Mouse (Mus musculus) monocyte, adult 2 months (primary cell): ENCODE data around the gene Foxi1.
A peak's percentile ranks its signal among the peaks of the same experiment; 100 is the strongest.
"Not testable (repeated sequence)": the region's sequence is repeated elsewhere in the genome, so short reads cannot be mapped to it uniquely, and the experiment has no call there.

Experiments
- DNase-seq, 2 experiments: peaks; one replicate each; pipeline ENCODE4 v3.0.0; 2022; ENCODE audit warnings: low spot score in 2 of 2, low read depth in 1 of 2

Gene Foxi1

GRCm38 (mm10) chr11:34207989-34208388 lies at the start of gene Foxi1:
Gene Foxi1, minus strand, starts transcription at chr11:34208089.
- DNase-seq = no peak

- no peak for DNase-seq
These were observed 35.1 kb upstream of the Foxi1 start for GRCm38 (mm10) chr11:34242979-34243378.

GRCm38 (mm10) chr11:34240252-34240651 lies 32.4 kb upstream of the Foxi1 start:
- no peak for DNase-seq

GRCm38 (mm10) chr11:34239691-34240090 lies 31.8 kb upstream of the Foxi1 start:
- DNase-seq = no peak

- DNase-seq = no peak
These were observed 29.0 kb upstream of the Foxi1 start for GRCm38 (mm10) chr11:34236885-34237284.

GRCm38 (mm10) chr11:34236091-34236759 lies 28.3 kb upstream of the Foxi1 start:
- DNase-seq = no peak

DNA sequence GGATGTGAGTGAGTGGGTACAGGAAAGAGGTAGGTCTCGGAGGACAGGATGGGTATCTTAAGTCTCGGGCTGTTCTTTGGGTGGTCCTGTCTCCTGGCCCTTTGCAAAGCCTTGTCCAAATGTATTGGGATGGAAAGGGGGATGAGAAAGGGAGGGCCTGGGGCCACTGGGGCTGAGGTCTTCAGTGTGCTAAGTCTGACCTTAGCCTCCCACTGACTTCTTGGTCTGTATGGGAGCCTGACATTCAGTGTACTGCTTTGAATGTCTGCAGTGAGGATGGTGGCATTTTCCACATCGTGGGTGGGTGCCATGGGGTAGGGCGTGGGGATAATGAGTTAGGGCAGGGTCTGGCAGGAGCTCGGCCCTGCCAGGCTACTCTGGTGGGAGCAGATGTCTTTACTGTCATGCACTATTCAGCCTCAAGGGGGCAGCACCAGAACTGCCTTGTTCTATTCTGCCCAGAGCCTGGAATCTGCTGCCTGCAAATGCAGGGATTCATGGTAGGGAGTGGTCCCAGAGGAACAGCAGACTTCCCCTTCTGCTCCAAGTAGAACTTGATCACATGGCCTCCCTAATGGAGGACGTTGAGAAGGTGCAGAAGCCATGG lies 21.0 kb upstream of the Foxi1 start:
- no peak for DNase-seq

DNA sequence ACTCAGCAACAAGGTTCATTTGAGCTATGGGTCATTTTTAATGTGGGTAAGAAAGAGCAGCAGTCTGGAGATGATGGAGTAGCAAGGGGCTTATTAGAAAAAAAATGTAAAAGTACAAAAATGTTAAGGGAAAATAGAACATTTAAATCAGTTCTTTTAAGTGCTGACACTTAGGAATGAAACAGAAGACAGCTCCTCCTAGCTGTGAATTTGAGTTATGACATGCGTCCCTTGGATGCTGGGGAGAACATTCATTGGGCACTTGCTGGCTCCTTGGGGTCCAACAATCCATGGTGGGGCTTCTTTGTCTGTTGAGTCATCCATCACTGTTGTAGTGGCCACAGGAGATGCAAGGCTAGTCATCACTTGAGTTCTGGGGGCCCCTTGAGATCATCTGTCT lies 19.3 kb upstream of the Foxi1 start:
- DNase-seq = no peak

DNA sequence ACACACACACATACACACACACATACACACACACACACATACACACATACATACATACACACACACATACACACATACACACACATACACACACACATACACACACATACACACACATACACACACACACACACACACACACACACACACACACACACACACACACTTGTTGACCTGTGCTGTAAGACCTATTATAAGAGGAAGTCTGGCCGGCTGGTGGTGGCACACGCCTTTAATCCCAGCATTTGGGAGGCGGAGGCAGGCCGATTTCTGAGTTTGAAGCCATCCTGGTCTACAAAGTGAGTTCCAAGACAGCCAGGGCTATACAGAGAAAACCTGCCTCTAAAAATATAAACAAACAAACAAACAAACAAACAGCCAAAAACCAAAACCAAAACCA lies 12.7 kb upstream of the Foxi1 start:
- not testable (repeated sequence) for DNase-seq

DNA sequence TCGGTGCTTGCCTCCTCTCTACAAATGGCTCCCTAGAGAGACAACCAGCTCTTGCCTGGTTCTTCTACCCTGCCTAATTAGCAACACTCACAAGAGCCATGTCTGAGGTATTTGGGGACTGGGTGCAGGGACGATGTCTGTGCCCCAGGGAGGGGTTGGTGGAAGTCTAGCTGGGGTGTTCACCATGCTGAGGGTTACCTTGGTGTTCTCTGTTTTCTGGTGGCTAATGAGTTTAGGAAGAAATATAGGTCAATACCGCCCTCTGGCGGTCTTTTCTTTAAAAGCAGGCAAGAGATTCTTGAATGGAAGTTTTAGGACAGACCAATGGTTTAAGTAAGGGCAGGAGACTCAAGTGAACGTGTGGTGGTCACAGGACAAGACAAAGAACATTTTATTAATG lies 5.0 kb upstream of the Foxi1 start:
- peak in 1 of 2 experiments; percentile 41 for DNase-seq

DNA sequence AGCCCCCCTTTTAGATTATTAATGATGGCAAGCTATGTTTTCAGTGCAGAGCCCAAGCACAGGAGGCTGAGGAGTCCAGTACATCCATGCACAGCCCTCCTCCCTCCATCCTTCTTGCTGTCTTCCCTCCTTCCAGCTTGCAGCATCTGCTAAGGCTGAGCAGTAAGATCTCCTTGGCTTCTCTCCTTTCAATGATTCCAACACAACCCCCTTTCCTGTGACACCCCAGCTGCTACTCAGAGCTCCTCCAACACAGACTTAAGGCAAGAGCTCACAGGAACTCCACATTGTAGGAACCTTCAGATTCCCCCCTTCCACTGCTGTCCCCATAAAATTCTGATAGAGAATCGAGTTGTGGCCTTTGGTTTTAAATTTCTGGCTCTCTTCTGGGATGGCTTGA lies 5.1 kb downstream of the Foxi1 start:
- DNase-seq = no peak

DNA sequence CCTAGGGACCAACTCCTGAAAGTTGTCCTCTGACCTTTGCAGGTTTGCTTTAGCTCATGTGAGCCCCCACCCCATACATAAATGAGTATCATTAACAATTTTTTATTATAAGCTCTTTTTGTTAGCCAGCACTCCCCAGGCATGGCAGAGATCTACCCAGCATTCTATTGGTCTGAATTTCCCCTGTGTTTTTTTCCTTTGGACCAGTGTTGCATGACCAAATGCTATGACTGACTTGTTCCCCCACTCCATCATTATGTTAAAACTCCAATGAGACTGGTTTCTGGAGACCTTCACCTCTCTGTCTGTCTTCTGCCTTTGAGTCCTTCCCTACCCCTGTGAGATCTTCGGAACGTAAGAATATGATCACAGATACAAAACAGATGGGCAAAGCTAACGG lies 12.7 kb downstream of the Foxi1 start:
- DNase-seq = no peak

DNA sequence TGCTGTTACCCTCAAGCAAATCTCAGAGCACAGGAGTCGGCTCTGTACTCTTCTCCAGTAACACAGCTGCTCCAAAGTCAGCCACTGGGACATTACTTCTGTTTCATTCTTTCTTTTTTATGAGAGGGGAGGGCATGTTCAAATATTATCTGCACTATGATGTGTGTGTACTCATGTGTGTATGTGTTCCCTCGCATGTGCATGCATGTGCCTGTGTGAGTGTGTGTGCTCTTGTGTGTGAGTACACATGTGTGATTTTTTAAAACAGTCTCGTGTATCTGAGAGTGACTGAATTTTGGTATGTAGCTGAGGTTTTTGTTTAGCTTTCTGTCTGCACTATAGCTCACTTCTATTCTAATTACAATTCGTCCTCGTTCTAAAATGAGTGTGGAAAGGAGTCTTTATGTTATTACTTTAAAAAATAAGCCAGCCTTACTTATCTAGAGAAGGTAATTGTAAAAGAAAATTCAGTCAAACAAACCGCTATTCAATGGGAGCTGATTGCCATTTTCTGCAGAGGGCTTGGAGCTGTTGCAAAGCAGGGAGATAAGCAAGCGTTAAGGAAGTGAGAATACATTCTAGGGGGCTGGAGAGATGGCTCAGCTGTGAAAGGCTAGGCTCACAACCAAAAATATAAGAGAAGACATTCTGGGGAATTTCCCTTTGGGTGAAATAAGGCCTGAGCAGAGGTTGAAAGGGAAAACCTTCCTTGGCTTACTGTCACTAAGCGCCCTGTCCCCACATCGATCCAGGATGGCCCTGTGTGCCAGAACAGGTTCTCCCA lies 13.5 kb downstream of the Foxi1 start:
- no peak for DNase-seq

- DNase-seq = no peak
These were observed 14.2 kb downstream of the Foxi1 start for GRCm38 (mm10) chr11:34193658-34194057.

DNA sequence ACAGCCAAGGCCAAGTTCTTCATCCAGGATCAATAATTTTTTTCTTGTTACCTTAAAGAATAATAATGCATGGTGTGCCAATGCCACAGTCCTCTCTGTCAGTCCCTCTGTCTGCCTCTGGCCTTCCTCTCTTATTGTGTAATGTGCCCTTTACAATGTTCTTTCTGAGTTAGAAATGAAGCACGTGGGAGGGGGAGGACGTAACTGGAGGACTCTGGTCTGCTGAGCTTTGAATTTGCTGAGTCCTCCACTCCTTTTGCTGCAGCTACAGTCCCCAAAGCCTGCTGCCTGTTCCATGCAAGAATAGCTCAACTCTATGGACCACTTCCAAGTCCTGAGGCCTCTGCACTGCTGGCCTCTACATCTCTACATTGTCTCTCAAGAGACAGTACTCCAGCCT lies 23.6 kb downstream of the Foxi1 start:
- no peak for DNase-seq

GRCm38 (mm10) chr11:34181214-34182117 lies 26.4 kb downstream of the Foxi1 start:
- no peak for DNase-seq

GRCm38 (mm10) chr11:34178752-34179151 lies 29.1 kb downstream of the Foxi1 start:
- DNase-seq = no peak

DNA sequence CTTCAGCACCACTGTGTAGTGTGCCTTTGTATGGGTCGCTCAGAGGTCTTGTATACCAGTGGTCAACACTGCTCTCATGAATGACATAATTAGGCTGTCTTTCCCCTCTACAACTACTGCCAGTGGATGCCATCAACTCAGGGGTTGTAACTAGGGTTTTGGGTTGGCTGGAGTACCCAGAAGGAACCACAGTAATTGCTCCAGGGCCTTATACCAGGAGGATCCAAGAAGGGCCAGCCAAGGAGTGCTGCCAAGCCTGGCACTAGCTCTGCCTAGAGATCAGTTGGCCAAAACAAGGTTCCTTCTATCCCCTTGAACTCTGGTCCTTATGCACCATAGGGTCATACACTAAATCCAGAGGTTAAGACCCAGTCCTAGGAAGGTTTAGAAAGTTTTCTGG lies 31.5 kb downstream of the Foxi1 start:
- DNase-seq = no peak

- no peak for DNase-seq
These were observed 36.7 kb downstream of the Foxi1 start for GRCm38 (mm10) chr11:34171221-34171620.

- DNase-seq = no peak
These were observed 38.4 kb downstream of the Foxi1 start for GRCm38 (mm10) chr11:34169464-34169894.

GRCm38 (mm10) chr11:34166392-34166791 lies 41.5 kb downstream of the Foxi1 start:
- DNase-seq = no peak
